Mouse (Mus musculus): ENCODE data around the gene Ldha. TPM values are rescaled to one million over a fixed set of nuclear protein-coding genes. Genes with fewer than 3 reads are reported as not detected.

Gene Ldha
- polyA plus RNA-seq, 1 experiment from 2014 or later = 782 TPM

GRCm38 (mm10) chr7:46899343-46899742 lies 58.1 kb downstream of the Ldha start:
- Histone ChIP-seq H3K4me3 (replicated peaks; ENCODE audit: low read length) (no peak overlapping the region), H3K27me3 (replicated peaks; ENCODE audit: control insufficient read depth, insufficient read depth, low read length) (no peaks in the 10 kb centered on the region), H3K9me3 (ENCODE audit: control insufficient read depth, low read length) (no peaks in the 10 kb centered on the region), H3K4me1 (replicated peaks; ENCODE audit: control insufficient read depth, insufficient read depth, low read length) (no peaks in the 10 kb centered on the region), H3K27ac (ENCODE audit: low read length) (no peak overlapping the region), H3K4me2 (ENCODE audit: low read length) (no peak overlapping the region), H3K9ac (replicated peaks; ENCODE audit: low read depth, low read length) (no peak overlapping the region), H3K36me3 (ENCODE audit: control insufficient read depth, insufficient read depth) (peaks cover 37% of the 10 kb centered on the region)
- no peak for ATAC-seq
- 87% methylated on average over 3 of the region's 3 CpGs for WGBS

Other genes starting within 250 kb of the Ldha start
- gene Sergef, start 201.7 kb upstream of the Ldha start, polyA plus RNA-seq (2015; fragmentation: Nextera tagmentation; extraction: Ambion mirVana) = 27.2 and 32.6 TPM in 2 replicates
- 0.35 and 0.93 TPM in 2 replicates for gene Tph1, start 168.9 kb upstream of the Ldha start, polyA plus RNA-seq (2015; fragmentation: Nextera tagmentation; extraction: Ambion mirVana)
- gene Saal1, start 130.8 kb upstream of the Ldha start, polyA plus RNA-seq (2015; fragmentation: Nextera tagmentation; extraction: Ambion mirVana) = 20.8 and 22.3 TPM in 2 replicates
- gene Saa3, start 125.8 kb upstream of the Ldha start, polyA plus RNA-seq (2015; fragmentation: Nextera tagmentation; extraction: Ambion mirVana) = 0.33 TPM in 1 of 2 replicates, not detected in the other
- not detected in 2 replicates for gene Saa4, start 108.9 kb upstream of the Ldha start, polyA plus RNA-seq (2015; fragmentation: Nextera tagmentation; extraction: Ambion mirVana)
- not detected in 2 replicates for gene Saa1, start 98.5 kb upstream of the Ldha start, polyA plus RNA-seq (2015; fragmentation: Nextera tagmentation; extraction: Ambion mirVana)
- gene Saa2, start 89.7 kb upstream of the Ldha start, polyA plus RNA-seq (2015; fragmentation: Nextera tagmentation; extraction: Ambion mirVana) = not detected in 2 replicates
- 16.9 and 17.7 TPM in 2 replicates for gene Hps5, start 45.4 kb upstream of the Ldha start, polyA plus RNA-seq (2015; fragmentation: Nextera tagmentation; extraction: Ambion mirVana)
- 52.3 and 56.7 TPM in 2 replicates for gene Gtf2h1, start 45.4 kb upstream of the Ldha start, polyA plus RNA-seq (2015; fragmentation: Nextera tagmentation; extraction: Ambion mirVana)
- gene Ldhc, start 19.7 kb downstream of the Ldha start, polyA plus RNA-seq (2015; fragmentation: Nextera tagmentation; extraction: Ambion mirVana) = 0.20 TPM in 1 of 2 replicates, not detected in the other
- gene Tsg101, start 78.5 kb downstream of the Ldha start, polyA plus RNA-seq (2015; fragmentation: Nextera tagmentation; extraction: Ambion mirVana) = 424 and 426 TPM in 2 replicates
- gene Uevld, start 117.1 kb downstream of the Ldha start, polyA plus RNA-seq (2015; fragmentation: Nextera tagmentation; extraction: Ambion mirVana) = 7.7 and 8.9 TPM in 2 replicates
- not detected in 2 replicates for gene Gm9999, start 142.1 kb downstream of the Ldha start, polyA plus RNA-seq (2015; fragmentation: Nextera tagmentation; extraction: Ambion mirVana)
- 11.2 and 14.3 TPM in 2 replicates for gene Spty2d1, start 166.9 kb downstream of the Ldha start, polyA plus RNA-seq (2015; fragmentation: Nextera tagmentation; extraction: Ambion mirVana)
- 27.7 and 27.9 TPM in 2 replicates for gene Tmem86a, start 209.1 kb downstream of the Ldha start, polyA plus RNA-seq (2015; fragmentation: Nextera tagmentation; extraction: Ambion mirVana)